In genomic region chr15:83740676-83741422, GRCm38 (mm10) we compare ENCODE assay signal across 9 mouse cellular contexts. TPM values are rescaled to one million over a fixed set of nuclear protein-coding genes. Genes with fewer than 3 reads are reported as not detected.
DNase-seq lines count a peak whose midpoint lies in the region; ATAC-seq lines count a peak whose summit lies in the region.
"Had no signal": no experiment of that assay in that cellular context is flagged by ENCODE, and none has a peak within 500 bp of the region (broad histone marks: within the 10 kb centered on the region; RNA-seq: fewer than 3 reads in every experiment).

No protein-coding gene starts in this region.

- intact Hi-C loops in heart, postnatal 10 days (cut with DNase I) = no loop called here

- DNase-seq in frontal cortex, postnatal 14 days (ENCODE audit: low spot score in 2 of 2) = no peak
- DNase-seq in embryo, embryonic 10 days (ENCODE audit: low spot score) = peak; percentile 76
- peak; percentile 50 to 53 for DNase-seq in heart, postnatal 10 days
- DNase-seq in lung, postnatal 25 days (ENCODE audit: low spot score) = peak; percentile 44
- no peak for DNase-seq in testis, postnatal 14 days (ENCODE audit: low spot score)
- DNase-seq in adrenal gland, adult 18-20 months (ENCODE audit: low spot score in 2 of 2) = no peak
- DNase-seq in thymus, postnatal 25 days = no peak
- DNase-seq: liver had no signal

- ATAC-seq in frontal cortex, adult (ENCODE audit: low TSS enrichment) = peak; percentile 59; the same call in 1 of the 2 replicates

RNA-seq across cellular contexts. Expression of gene Scube1, which starts 16.0 kb away (rescaled TPM):
- total RNA-seq in heart, postnatal 10 days (2021) = 1 to 10 TPM; 4.3 to 5.6 TPM
- 1 to 10 TPM; 2.9 to 5.6 TPM for total RNA-seq in adrenal gland, adult 18-20 months (2021)

RNA-seq across cellular contexts. Expression of gene Mpped1, which starts 38.4 kb away (rescaled TPM):
- total RNA-seq in heart, postnatal 10 days (2021) = under 1 TPM in 1 of 2 experiments, not detected in 1; 0.14 TPM
- total RNA-seq in adrenal gland, adult 18-20 months (2021) = not detected

Comparison
In these comparisons a context has a peak if more than half of its experiments do, and no peak if none do; other contexts are left out.
1. DNase-seq: peak in embryo, embryonic 10 days (single experiment), heart, postnatal 10 days (2 of 2) and lung, postnatal 25 days (single experiment); none in frontal cortex, postnatal 14 days (0 of 2), testis, postnatal 14 days (single experiment), adrenal gland, adult 18-20 months (0 of 2) and thymus, postnatal 25 days (single experiment).